Mouse (Mus musculus) embryonic facial prominence, embryonic 10.5 days (tissue): ENCODE data around the gene Asb11. TPM values are rescaled to one million over a fixed set of nuclear protein-coding genes. Genes with fewer than 3 reads are reported as not detected.

Experiments
- DNase-seq: peaks from one replicate; pipeline ENCODE4 v3.0.0-alpha.2; 2017; ENCODE audit warnings: low spot score
- H3K27ac ChIP-seq: fragments of 300-500 bp; sonication (generic); replicated peaks from 2 replicates; pipeline ENCODE4 v1.5.1; 2016; ENCODE audit warnings: mild to moderate bottlenecking
- H3K27me3 ChIP-seq: fragments of 300-500 bp; sonication (generic); replicated peaks from 2 replicates; pipeline ENCODE4 v1.6.1; 2016; ENCODE audit warnings: low read depth, mild to moderate bottlenecking; ENCODE audit not compliant: poor library complexity, severe bottlenecking
- H3K36me3 ChIP-seq: fragments of 300-500 bp; sonication (generic); replicated peaks from 2 replicates; pipeline ENCODE4 v1.6.1; 2016; ENCODE audit warnings: mild to moderate bottlenecking, moderate library complexity
- H3K4me1 ChIP-seq: fragments of 300-500 bp; sonication (generic); 2 replicates; pipeline ENCODE4 v1.6.1; 2016
- H3K4me3 ChIP-seq: fragments of 300-500 bp; sonication (generic); 2 replicates; pipeline ENCODE4 v1.5.1; 2016; ENCODE audit warnings: mild to moderate bottlenecking, moderate library complexity
- H3K9me3 ChIP-seq: fragments of 300-500 bp; sonication (generic); 2 replicates; pipeline ENCODE4 v1.6.1; 2016; ENCODE audit warnings: mild to moderate bottlenecking
- WGBS: fragments of 180-500 bp; shearing (Covaris S2); methylation state at CpG from one replicate; pipeline ENCODE4 v1.1.7; 2016; 5-methylcytosine and 5-hydroxymethylcytosine counted together
- polyA plus RNA-seq: library from polyadenylated mRNA; unstranded; fragments of >200 nt; fragmentation: Nextera tagmentation; extraction: Ambion mirVana; gene quantifications from 2 replicates; pipeline ENCODE4 v1.2.1, GENCODE M21; 2016

Asb11 gene
- not detected in 2 replicates for polyA plus RNA-seq

DNA sequence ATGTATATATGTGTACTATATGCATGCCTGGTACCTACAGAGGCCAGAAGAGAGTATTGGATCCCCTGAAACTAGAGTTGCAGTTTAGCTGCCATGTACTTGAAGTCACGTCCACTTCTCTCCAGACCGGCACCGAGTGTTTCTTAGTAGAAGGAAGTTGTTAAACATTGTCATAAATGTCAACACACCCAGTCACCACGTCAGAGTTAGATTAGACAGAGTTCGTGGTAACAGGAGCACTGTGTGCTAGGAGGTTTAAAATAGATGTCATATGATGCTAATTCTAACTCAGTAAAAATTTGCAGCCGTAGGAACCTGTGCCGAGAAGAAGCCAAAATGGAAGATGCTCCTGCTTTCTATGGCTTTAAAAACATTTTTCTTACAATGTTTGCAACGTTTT lies at the start of gene Asb11:
Gene Asb11, plus strand, starts transcription at position 286 of the 400 bp plus-strand sequence.
- Histone ChIP-seq H3K36me3 (peaks cover 25% of the 10 kb centered on the region), H3K4me1 (no peaks in the 10 kb centered on the region), H3K9me3 (no peaks in the 10 kb centered on the region), H3K4me3 (no peak within 1 kb of the TSS), H3K27me3 (peaks cover 48% of the 10 kb centered on the region), H3K27ac (no peak within 1 kb of the TSS)
- 80% methylated on average over 8 of the region's 8 CpGs for WGBS
- no peak for DNase-seq

DNA sequence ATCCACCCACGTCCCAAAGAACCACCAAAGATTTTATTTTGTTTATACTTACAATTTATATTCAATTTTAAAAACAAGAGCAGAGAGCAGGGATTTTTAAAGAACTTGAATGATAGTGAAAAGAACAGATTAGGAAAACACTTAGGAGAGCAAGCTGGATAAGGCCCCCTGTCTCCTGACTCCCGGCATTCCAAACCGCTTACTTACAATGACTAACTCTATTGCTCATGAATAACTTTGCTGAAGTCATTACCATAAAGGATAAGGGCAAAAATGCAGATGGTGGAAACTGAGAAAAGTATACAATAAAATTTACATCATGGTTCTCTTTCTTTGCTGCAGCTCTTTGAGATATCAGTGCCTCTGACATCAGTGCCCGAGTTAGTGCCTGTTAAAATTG lies 42.7 kb upstream of the Asb11 start:
- DNase-seq: no peak
- peaks cover 37% of the 10 kb centered on the region; the same call in 1 of the 2 replicates for H3K27me3 ChIP-seq
- no peaks in the 10 kb centered on the region for H3K36me3 ChIP-seq
- H3K27ac ChIP-seq: no peak overlapping the region
- no peak overlapping the region for H3K4me3 ChIP-seq
- WGBS: 83% methylated on average over 4 of the region's 4 CpGs
- no peaks in the 10 kb centered on the region for H3K4me1 ChIP-seq
- H3K9me3 ChIP-seq: no peaks in the 10 kb centered on the region

DNA sequence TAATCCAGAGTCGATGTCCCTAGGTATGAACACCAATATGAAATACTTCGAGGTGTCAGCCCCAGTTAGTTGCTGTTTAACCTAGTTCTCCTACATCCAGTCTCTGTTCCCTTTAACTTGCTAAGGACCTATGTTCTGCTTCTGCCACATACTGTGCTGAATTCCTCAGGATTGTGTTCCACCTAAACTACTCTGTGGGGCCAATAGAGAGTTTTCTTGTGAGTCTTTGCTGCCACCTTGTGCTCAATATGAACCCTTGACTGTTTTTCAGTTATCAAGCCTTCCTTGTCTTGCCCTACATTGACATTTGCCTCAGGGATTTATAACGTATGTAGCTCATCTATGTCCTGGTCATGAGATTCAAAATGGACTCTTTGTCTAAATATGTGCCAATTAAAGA lies 38.3 kb upstream of the Asb11 start:
- DNase-seq: no peak
- WGBS: 60% methylated on average over 3 of the region's 3 CpGs

DNA sequence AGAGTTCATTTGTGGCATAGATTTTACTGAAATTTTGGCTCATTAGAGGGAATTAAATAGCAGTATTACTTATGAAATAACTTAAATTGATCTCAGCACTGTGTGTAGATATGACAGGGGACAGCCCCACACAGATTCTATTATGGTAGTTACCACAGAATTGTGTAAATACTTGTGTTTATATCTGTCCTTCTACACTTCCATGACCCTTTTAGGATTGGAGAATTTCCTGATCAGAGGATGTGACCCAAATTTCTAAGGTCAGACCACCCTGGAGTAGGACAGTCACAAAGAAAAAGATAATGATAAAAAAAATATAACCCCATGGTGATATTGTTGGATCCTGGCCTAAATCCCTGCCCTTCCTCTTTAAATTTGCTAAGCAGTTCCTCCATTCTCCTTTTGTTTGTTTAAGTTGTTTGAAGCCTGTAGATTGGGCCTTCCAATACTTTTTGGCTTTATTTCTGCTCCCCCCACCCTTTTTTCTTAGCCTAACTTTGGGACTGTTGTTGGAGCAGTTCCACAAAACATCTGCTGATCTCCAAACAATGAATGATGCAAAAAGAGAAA lies 31.6 kb upstream of the Asb11 start:
- no peak overlapping the region for H3K27ac ChIP-seq
- H3K4me1 ChIP-seq: no peaks in the 10 kb centered on the region
- DNase-seq: no peak
- H3K4me3 ChIP-seq: no peak overlapping the region
- no peaks in the 10 kb centered on the region for H3K9me3 ChIP-seq
- H3K36me3 ChIP-seq: no peaks in the 10 kb centered on the region
- peaks cover 45% of the 10 kb centered on the region for H3K27me3 ChIP-seq

More for the DNA sequence above, 38.3 kb upstream of the Asb11 start:
- no peaks in the 10 kb centered on the region for H3K4me1 ChIP-seq
- H3K27ac ChIP-seq: no peak overlapping the region
- no peak overlapping the region for H3K4me3 ChIP-seq
- H3K27me3 ChIP-seq: peaks cover 32% of the 10 kb centered on the region
- no peaks in the 10 kb centered on the region for H3K9me3 ChIP-seq
- no peaks in the 10 kb centered on the region for H3K36me3 ChIP-seq

DNA sequence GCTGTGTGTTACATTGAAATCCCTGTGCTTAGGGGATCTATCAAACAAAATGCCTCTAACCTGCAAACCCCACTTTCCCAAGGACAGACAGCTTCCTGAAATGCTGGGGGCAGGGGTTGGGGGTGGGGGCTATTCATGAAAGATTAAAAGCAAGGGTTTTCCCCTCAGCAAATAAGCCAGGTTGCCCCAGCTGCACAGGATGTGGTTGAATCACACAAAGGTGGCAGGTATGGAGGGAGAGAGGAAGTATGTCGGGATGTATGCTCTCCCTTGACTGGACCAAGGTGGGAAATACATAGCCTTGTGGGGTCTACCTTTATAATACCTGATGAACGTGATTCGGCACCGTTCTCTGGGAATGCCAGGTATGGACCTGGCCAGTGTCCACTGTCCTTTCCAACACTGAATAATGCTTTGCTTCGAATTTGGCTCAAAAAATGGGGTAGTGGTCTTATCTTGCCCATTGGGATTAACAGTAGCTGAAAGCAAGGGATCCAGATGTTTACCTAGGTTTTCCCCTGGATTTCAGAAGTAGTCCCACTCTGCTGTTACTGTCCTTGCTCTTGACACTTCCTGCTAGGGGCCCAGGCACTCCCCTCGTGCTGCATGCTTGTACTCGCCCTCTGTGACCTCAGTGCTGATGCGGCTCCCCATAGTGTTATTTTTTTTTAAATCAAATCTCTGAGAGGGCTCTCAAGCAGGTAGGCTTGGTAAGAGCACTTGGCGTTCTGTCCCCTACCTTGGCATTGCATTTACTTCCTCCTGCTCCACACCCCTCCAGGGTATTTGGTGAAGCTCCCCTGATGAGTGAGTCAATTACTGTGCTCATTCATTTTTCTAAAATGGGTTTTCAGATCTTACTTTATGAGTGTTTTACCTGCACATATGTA lies 30.4 kb upstream of the Asb11 start:
- no peaks in the 10 kb centered on the region for H3K36me3 ChIP-seq
- H3K27ac ChIP-seq: no peak overlapping the region
- peaks cover 51% of the 10 kb centered on the region for H3K27me3 ChIP-seq
- DNase-seq: no peak
- H3K4me3 ChIP-seq: no peak overlapping the region
- WGBS: 77% methylated on average over 9 of the region's 9 CpGs
- no peaks in the 10 kb centered on the region for H3K9me3 ChIP-seq
- no peaks in the 10 kb centered on the region for H3K4me1 ChIP-seq

DNA sequence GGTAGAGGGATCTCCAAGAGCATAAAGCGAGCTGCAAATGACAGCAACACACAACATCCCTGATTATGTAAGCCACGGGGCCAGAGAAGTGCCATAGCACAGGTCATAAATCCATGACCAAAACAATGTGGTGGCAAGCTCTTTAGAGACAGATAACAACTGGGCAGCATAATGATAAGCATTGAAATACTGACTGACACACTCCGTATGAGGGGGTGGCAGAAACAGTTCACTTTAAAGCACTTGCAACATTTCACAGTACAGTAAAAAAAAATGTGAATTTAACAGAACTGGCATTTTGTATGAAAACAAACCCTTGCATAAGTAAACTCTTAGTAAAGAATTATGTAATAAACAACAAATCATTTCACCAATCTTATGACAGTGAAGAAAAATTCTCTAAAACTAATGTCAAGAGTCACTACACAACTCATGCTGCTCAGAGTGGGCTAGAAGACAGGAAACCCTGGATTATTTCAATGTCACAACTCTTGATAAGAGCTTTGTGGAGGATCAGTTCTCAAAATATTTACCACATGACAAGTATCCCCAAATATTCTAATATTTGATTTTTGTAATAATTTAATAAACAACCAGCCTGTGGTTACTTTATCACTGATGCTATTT lies 28.4 kb upstream of the Asb11 start:
- Histone ChIP-seq H3K27me3 (peaks cover 65% of the 10 kb centered on the region), H3K9me3 (no peaks in the 10 kb centered on the region), H3K36me3 (no peaks in the 10 kb centered on the region), H3K4me1 (no peaks in the 10 kb centered on the region), H3K4me3 (no peak overlapping the region), H3K27ac (no peak overlapping the region)
- DNase-seq: no peak
- WGBS: 86% methylated on average over 3 of the region's 3 CpGs

DNA sequence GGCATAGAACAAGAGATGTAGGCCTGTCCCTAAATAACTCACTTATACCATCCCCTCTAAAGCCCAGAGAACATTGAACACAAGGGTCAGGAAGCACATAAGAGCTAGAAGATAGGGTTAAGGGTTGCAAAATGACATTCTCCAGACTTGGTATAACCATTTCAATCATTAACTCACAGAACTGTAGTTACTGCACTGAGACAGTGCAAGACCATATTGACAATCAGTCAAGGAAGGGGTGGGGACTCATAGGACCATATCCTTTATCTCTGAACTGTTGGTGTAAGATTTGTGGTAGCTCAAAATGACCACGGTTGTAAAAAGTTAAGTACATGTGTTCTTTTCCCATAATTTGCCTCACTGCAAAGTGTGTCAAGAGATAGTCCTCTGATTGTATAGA lies 26.2 kb upstream of the Asb11 start:
- DNase-seq: no peak
- no peaks in the 10 kb centered on the region for H3K4me1 ChIP-seq
- 87% methylated on average over 1 of the region's 1 CpGs for WGBS
- no peak overlapping the region for H3K4me3 ChIP-seq
- no peaks in the 10 kb centered on the region for H3K9me3 ChIP-seq
- H3K36me3 ChIP-seq: no peaks in the 10 kb centered on the region
- H3K27me3 ChIP-seq: peaks cover 82% of the 10 kb centered on the region
- H3K27ac ChIP-seq: no peak overlapping the region

DNA sequence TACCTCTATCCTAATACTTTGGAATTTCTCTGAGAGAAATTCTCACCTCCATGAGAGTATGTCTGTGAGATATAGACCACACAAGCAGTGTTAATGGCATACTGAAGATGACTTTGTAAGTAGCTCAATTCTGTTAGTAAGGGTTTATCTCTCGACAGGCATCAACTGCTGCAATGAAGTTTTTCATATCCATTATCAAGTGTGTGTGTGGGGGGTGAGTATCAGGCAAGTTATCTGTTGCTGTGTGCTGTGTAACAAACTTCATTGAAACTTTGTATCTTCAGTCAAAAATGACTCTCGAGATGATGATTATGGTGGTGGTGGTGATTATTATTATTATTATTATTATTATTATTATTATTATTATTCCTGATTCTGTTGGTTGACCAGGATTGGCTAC lies 20.0 kb upstream of the Asb11 start:
- Histone ChIP-seq H3K36me3 (no peaks in the 10 kb centered on the region), H3K9me3 (no peaks in the 10 kb centered on the region), H3K4me3 (no peak overlapping the region), H3K4me1 (peaks cover 7% of the 10 kb centered on the region), H3K27ac (no peak overlapping the region), H3K27me3 (peaks cover 72% of the 10 kb centered on the region)
- WGBS: 87% methylated on average over 2 of the region's 2 CpGs
- DNase-seq: no peak

DNA sequence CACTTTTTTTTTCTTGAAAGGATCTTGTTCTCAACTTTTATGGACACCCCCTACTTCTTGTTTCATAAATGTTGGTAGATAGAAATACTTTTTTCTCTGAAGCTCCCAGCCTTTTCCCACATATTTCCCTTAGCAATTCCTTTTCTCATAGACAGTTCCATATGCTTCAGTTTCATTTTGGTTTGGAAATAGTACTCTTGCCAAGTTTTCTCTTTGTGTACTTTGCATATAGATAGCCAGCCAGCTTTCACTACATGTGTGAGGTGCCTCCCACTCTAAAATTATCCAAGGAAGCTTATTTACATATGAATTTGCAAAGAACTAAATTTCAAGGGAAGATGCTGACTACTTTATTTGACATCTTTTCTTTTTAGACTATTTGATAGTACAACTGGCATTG lies 18.8 kb upstream of the Asb11 start:
- Histone ChIP-seq H3K4me1 (peaks cover 7% of the 10 kb centered on the region), H3K4me3 (no peak overlapping the region), H3K27me3 (peaks cover 73% of the 10 kb centered on the region), H3K36me3 (peaks cover 7% of the 10 kb centered on the region), H3K27ac (no peak overlapping the region), H3K9me3 (no peaks in the 10 kb centered on the region)
- no peak for DNase-seq

DNA sequence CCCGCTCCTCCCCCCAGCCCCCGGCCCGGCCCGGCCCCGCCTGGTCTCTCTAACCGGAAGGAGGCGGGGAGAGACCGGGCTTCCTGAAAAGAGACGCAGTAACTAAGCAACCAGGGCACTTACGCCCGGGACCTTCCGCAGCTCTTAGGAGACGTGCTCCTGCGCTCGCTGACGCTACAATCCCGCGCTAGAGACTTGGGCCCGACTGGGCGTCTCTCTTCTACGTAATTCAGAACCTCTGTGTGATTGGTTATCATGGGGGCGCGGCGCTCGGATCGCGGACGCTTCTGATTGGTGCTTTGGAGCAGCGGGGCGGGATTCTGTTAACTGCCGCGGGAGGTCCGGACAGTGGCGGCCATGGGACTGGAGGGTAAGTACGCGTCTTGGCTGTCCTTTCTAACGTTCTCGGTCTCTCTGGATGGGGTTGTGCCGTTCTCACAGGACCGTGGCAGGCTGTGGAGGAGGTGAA lies 17.3 kb upstream of the Asb11 start, which contains the start of gene Piga:
Gene Piga, plus strand, starts transcription at position 317 of the 469 bp plus-strand sequence.
- Histone ChIP-seq H3K9me3 (no peaks in the 10 kb centered on the region), H3K27me3 (peaks cover 71% of the 10 kb centered on the region), H3K4me1 (peaks cover 7% of the 10 kb centered on the region), H3K36me3 (peaks cover 20% of the 10 kb centered on the region), H3K27ac (peak within 1 kb of the TSS; percentile 84), H3K4me3 (peak within 1 kb of the TSS; percentile 65)
- DNase-seq: peak; percentile 92
- 19% methylated on average over 40 of the region's 40 CpGs for WGBS

DNA sequence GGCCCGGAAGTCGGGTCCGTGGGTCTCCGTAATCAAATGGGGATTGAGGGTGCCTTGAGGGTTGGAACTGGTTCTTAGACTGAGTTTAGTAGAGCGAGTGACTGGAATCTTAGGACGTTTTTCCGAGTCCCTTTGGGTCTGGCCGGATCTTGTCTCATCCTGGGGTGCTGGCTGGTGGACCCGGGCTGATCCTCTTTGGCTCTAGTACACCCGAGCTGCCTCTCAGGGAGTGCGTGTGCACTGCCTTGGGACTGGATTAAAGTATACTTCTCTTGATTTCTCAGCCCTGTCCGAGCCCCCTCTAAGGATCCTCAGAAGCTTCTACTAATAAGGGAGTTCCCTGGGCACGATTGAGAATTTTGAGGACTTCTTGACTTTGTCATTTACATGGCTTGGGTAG lies 16.8 kb upstream of the Asb11 start:
- Histone ChIP-seq H3K9me3 (no peaks in the 10 kb centered on the region), H3K27ac (peak overlapping the region; percentile 84), H3K4me1 (peaks cover 7% of the 10 kb centered on the region), H3K36me3 (peaks cover 25% of the 10 kb centered on the region), H3K4me3 (peak overlapping the region; percentile 65), H3K27me3 (peaks cover 68% of the 10 kb centered on the region)
- no peak for DNase-seq
- WGBS: 22% methylated on average over 13 of the region's 13 CpGs

DNA sequence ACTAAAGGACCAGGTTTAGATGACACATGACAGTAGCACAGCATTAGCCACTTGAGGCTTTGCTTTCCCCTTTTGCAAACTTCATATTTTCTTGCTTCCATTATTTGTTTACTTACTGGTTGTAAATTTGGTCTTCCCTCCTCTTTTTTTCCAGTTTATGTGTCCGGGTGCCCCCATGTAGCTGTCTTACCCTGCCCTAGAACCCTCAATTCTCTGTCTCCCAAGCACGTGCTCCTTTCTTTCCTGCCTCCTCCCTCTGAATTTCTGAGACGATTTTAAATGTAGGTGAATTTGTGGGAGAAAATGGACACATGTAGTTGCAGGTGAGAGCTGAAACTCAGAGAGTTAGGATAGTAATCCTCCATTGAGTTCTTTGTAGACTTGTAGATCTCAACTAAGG lies 16.3 kb upstream of the Asb11 start:
- no peak for DNase-seq
- Histone ChIP-seq H3K27ac (no peak overlapping the region), H3K36me3 (peaks cover 30% of the 10 kb centered on the region), H3K4me1 (peaks cover 7% of the 10 kb centered on the region), H3K27me3 (peaks cover 69% of the 10 kb centered on the region), H3K4me3 (peak overlapping the region; percentile 65), H3K9me3 (no peaks in the 10 kb centered on the region)
- WGBS: 63% methylated on average over 3 of the region's 3 CpGs
